Mouse (Mus musculus): ENCODE data around the gene Camk2b.

DNA sequence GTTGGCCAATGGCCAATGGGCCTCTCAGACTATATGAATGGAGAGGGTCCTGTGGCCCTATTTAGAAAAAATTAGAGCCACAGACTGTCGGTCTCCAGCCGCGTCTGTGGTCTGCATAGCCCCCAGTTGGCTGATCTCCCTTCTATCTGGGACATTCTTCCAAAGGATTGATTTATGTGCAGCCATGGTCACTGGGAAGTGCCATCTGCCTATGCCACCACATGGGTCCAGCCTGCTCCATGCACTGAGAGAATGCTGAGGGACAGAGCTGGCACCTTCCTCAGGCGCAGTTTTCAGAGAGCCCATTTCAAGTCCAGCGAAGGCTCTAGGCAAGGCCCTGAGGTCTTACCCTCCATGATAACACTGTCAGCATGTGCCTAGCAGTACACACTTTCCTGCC lies 72.0 kb downstream of the Camk2b start:
- TF ChIP-seq CTCF (IDR thresholded peaks at IDR 0.05; ENCODE audit: low read depth) (no peak), EP300 (IDR thresholded peaks at IDR 0.05; ENCODE audit: low read depth) (no peak)
